Mouse (Mus musculus) heart, adult 11 months (tissue): ENCODE data around the gene Baiap2l2.

Experiments
- DNase-seq: peaks from one replicate; pipeline ENCODE4 v3.0.0; 2022

The Baiap2l2 gene

DNA sequence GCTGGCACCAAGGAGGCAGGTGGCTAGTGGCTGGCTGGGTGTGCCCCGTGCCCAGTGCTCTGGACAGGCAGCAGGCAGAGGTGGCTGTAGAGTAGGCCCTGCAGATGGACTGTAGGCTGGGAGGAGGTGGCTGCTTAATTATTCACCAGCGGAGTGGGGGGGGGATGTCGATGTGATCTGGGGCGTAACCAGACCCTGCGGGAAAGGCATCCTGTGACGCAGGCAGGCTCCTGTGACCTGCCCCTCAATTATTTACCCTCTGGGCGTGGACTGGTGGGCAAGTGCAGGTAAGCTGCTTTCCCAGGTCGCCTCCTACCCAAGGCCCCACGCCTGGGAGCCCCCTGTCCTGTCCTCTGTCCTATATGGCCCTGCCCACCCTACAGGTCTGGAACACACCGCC lies at the start of gene Baiap2l2:
Gene Baiap2l2 (minus strand): TSS at position 139 of the 400 bp plus-strand sequence.
- no peak for DNase-seq

DNA sequence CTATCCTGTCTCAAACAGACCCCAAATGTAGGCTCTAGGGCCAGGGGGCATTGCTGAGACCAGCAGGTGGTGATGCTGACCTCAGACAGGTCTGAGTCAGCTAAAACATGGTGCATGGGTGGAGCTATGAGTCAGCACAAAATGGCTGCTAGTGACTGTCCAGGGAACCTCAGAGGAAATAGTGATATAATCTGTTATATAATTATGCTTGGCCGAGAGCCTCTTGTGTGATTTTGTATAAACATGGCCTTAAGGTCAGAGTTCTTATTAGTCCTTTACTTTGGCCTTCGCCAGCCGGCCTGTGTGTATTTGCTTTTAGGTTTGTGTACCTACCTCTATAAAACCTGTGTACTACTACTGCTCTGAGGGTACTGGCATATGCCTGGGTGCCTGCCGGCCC lies 48.1 kb upstream of the Baiap2l2 start:
- peak; percentile 96 for DNase-seq

DNA sequence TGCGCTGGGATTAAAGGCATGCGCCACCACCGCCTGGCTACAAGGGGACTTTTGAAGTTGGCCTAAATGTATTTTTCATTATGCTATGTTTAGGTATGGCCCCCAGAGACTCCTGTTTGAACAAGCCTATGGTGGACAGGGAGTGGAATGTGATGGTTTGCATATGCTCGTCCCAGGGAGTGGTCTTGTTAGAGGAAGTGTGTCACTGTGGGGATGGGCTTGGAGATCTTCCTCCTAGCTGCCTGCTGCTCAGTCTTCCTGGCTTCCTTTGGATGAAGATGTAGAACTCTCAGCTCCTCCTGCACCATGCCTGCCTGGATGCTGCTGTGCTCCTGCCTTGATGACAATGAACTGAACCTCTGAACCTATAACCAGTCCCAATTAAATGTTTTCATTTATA lies 45.2 kb upstream of the Baiap2l2 start:
- no peak for DNase-seq

DNA sequence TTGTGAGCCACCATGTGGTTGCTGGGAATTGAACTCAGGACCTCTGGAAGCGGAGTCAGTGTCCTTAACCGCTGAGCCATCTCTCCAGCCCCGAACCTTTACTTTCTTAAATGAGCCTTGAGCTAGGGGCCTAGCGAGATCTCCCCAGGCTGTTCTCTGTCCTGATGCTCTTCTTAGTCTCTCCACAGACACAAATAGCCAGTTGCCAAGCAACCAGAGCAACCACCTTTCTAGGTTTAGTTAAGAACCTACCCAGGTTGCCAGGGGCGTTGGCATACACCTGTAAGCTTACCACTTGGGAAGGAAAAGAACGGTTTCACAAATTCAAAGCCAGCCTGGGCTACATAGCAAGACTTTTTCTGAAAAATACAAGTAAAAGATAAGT lies 44.6 kb upstream of the Baiap2l2 start:
- DNase-seq = no peak

DNA sequence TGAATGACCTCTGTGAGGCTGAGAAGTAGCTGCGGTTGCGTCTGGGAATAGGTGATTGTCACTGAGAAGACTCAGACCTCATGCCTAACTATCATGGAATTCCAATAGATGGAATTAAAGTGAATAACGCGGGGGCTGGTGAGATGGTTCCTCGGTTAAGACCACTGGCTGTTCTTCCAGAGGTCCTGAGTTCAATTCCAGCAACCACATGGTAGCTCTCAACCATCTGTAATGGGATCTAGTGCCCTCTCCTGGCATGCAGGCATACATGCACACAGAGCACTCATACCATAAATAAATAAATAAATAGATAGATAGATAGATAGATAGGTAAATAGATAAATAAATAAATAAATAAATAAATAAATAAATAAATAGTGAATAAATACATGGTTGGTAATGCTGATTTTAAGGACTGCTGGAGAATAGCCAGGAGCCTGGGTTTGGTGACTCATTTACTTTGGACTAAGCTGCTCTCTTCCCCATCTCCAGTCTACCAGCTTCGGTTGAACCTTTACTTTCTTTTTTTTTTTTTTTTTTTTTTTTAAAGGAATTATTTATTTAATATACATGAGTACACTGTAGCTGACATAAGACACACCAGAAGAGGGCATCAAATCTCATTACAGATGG lies 44.1 kb upstream of the Baiap2l2 start:
- DNase-seq = no peak

DNA sequence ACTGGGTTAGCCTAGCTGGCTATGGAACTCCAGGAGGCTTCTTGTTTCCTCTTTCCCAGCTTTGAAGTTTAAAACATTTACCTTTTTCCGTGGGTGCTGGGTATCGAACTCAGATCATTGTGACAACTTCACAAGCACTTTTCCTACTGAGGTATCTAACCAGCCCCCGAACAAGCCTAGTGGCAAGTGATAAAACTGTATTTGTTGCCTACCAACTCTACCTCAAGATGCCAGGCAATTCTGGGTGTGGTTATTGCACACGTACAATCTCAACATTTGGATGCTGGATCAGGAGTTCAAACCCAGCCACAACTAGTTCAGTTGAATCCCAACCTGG lies 43.6 kb upstream of the Baiap2l2 start:
- no peak for DNase-seq

DNA sequence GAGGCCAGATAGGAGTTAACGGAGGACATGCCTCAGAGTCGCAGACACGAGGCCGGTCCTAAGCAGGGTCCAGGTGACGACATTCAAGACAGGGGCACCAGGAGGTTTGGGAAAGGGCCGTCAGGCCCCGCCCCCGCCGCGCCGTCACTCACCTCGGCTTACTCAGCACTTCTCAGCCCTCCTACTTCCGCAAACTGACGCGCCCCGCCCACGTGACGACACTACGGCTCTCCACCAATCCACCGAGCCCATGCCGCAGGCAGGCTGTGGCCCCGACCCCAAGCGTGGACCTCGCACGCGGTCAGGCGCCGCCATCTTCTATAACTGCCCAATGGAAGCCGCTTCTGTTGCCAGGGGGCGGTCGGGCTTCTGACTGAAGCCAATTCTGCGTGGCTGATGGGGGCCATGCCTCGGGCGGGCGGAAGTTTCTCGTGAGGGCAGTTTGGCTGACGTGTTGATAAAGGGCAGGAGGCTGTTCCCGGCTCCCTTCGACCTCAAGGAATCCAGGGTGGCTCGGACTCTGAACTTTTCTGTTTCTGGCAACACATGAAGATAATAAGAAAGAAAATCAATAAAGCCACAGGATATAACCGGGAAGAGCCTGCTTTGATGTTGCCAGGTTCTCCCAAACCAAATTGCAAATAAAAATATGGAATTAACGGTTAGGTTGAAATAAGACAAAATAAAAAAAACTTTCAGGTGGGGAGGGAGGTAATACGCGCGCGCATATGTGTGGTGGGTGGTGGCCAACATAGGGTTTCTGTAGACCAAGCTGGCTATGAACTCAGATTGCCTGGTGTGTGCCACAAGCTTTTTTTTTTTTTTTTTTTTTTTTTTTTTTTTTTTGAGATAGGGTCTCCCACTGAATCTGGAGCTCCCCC lies 43.0 kb upstream of the Baiap2l2 start, which contains the start of gene Pla2g6:
Gene Pla2g6 (minus strand): TSS at position 333 of the 881 bp plus-strand sequence.
- peak; percentile 100 for DNase-seq

DNA sequence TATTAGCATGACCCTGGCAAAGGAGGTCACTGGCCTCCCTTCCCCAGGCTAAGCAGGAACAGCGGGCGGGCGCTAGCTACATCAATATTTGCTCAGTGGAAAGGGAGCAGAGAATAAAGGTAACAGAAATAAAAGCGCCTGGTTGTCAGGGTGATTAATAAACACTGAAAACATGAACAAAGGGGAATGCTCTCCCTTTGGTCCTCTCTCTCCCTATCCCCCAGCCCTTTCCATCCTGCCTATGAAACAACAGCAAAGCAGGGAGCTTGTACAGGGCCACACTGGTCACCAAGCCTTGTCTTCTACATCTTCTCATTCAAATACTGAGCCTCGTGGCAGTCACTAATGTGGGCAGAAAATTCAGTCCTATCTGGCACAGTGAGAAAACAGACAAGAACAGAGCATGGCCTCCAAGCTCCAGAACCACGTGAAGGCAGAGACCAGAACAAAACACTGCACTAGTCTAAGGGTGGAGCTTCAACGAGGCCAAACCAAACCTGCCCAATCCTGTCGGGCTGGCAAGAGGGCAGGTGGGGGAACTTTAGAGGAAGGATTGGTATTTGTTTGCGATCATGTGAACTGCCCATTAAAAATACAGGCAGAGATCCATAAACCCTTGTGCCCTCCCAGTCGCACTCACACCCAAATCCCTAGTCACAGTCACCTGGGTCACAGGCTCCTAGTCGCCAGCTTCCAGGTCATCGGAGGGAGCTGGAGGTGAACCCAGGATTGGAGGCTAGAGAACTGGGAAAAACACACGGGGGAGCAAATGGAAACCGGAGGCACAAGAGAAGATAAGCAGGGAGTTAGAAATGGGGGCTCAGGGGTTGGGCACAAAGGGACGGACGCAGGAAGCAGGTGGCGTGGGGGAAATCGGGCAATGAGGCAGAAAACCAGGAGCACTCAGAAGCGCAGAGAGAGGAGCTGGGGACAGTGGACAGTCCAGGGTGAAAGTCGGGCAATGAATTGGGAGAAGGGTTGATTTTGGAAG lies 41.9 kb upstream of the Baiap2l2 start:
- DNase-seq = peak; percentile 96

DNA sequence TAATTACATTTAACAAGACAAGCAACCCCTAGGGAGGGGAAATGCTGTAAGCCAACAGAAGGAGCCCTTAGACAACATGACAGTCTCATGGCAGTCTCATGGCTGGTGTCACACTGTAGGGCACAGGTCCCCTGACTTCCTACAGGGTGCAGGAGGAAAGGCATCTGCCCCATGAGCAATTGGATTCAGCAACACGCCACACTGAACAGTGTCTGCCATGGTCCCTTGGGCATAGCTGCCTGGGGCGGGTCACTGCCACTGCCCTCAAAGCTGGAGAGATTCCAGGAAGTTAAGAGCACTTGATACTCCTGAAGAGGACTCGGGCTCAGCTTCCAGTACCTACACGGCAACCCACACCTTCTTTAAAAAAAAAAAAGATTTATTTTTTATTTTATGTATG lies 40.9 kb upstream of the Baiap2l2 start:
- DNase-seq = no peak

DNA sequence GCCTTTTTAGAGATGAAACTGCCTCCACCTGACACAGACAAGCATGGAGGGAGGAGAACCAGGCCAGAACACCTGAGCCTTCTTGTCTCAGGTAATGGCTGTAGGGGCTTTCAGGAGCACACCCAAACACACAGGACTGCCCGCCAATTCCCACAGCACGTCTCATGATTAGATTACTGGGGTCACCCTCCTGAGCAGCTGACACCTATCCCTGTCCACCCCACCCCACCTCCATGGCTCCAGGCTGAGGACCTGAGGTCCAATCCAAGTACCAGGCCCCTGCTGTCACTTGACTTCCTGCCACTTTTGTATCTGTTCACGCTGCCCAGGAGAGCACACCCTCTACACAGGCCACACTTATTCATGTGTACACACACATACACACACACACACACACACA lies 40.4 kb upstream of the Baiap2l2 start:
- DNase-seq = peak; percentile 94

DNA sequence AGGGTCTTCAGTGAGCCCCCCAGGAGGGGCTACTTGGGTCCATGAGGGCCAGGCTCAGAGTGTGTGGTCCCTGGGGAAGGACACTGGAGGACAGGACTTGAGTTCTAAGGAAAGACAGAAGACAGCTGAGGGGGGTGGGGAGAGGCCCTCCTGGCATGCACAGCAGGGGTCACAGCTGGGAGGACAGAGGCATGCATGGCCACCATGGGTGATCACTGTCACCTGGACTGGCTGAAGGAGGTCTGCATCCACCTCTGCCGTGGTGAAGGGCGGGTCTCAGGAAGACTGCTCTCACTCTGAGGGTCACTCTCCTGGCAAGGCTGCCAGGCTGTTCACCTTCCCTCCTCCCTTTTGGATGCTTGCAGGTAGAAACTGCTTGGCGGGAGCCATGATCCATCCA lies 39.0 kb upstream of the Baiap2l2 start:
- peak; percentile 91 for DNase-seq

DNA sequence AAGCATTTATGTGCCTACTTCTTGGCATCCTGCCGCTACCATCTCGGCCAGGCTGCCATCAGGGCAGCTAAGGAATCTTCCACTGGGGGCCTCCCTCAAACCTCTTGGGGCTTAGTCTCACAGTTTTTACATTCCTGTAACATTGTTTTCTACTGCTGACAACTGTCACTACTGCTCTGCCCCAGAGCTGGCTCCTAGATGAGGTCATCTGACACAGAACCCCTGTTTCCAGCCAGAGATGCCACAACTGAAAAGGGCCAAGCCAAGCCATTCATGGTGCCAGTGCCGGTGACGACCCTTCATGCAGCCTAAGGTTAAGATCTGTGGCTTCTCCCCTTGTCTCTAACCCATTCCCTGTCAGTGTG lies 38.4 kb upstream of the Baiap2l2 start:
- peak; percentile 92 for DNase-seq

DNA sequence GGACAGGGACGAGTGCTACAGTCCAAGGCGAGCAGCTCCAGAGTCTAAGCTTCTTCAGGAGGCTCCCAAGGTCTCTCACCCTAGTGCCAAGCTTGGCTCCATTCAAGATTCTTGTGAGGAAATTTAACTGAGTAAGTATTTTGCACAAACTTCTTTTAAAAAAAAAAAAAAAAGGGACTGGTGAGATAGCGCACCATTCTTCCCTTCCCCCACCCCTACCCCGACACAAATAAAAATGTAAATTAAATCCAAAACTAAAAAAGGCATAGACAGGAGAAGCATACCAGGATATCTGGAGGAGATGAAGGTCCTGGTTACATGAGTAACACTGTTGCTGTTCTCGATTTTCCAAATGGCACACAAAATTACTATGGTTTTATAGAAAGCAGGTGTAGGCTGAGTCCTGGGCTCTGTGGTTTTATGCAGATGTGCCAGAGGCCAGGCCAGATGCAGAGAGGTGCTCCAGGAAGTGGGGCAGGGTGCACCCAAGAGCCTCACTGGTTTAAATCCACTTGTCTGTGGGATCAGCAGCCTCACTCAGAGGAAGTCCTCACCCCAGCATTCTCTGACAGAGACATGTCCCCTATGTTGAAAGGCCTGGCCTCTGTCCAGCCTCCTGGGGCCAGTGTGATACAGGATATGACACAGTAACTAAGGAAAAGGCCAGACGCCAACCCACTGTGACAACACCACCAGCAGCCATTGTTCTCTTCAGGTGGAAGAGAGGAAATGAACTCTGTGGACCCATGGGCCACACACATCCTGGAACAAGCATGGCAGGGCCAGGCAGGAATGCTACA lies 37.9 kb upstream of the Baiap2l2 start:
- DNase-seq = peak; percentile 99

DNA sequence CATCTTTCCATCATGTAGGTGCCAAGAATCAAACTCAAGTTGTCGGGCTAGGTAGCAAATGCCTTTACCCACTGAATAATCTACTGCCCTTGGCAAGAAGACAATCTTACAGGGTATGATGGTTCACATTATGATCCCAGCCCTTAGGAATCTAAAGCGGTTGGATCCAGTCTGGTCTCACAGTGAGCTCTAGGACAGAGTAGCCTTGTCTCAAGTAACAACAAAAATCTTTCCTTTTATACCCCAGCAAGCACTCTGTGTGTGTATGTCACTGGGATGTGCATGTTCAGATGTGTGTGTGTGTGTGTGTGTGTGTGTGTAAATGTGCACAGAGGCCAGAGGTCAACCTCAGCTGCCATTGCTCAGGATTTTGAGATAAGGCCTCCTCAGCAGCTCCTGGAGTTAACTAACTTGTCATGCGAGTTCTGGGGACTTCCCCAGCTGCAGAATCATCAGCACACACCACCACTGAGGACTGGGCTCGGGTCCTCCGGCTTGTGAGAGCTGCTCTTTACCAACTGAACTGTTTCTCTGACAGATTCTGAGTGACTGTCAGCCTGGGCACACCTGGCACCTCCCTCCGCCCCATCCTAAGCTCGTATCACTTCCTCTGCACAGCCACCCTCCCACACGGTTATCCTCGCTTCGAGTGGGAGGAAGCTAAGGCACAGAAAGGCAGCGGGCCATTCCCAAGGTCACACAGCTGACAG lies 37.1 kb upstream of the Baiap2l2 start:
- DNase-seq = no peak

DNA sequence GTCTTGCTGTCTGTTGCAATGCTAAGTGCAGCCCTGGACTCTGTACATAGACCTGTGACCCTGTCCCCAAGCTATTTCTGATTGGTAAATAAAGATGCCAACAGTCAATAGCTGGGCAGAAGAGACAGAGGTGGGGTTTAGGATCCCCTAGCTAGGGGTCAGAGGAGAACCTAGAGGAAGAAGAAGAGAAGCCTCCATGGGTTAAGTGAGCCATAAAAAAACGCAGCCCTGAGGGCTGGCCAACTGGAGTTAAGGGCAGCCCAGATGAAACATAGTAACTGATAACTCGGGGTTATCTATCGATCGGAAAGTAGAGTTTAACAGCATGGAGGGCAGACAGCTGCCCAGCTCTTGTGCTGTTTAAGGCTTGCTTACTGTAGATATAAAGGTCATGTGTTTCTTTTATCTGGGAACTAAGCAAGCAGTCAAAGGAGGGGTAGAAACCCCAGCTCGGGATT lies 36.4 kb upstream of the Baiap2l2 start:
- no peak for DNase-seq

DNA sequence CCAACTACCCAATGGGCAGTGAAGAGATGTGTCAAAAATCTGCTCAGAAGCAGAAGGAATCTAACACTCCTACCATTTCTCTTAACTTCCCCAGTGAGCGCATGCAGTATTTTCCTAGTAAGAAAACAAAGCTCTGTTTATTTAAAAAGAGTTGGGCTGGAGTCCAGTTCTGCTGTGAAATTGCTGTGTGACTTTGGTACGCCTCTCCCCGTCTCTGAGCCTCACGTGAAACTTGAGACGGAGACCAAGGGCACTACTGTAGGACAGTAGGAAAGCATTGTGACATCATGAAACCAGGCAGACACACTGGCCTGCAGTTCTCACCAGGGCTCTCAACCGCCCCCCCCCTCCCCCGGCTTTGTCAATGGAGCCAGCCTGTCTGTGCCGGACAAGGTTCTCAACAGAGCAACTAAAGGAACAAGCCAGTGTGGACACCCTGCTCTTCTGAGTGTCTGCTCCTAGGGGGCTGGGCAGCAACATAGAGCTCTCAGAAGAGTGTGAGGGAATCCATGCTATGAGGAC lies 28.6 kb upstream of the Baiap2l2 start:
- no peak for DNase-seq

DNA sequence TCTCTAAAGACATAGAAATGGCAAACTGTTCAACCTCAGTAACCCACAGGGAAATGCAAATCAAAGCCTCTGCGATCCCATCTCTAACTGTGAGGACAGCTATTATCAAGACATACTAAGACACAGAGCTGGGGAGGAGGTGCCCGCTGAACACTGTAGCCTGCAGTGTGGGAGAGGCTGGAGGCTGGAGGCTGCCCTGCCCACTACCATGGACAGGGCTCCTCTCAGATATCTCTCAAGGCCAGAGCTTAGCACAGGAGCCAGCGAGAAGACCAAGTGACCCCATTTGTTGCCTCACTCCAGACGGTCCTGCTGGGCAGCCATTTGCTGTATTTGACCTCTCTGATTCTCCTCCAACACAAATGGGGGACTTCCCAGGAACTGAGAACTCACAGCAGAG lies 22.5 kb upstream of the Baiap2l2 start:
- DNase-seq = no peak

DNA sequence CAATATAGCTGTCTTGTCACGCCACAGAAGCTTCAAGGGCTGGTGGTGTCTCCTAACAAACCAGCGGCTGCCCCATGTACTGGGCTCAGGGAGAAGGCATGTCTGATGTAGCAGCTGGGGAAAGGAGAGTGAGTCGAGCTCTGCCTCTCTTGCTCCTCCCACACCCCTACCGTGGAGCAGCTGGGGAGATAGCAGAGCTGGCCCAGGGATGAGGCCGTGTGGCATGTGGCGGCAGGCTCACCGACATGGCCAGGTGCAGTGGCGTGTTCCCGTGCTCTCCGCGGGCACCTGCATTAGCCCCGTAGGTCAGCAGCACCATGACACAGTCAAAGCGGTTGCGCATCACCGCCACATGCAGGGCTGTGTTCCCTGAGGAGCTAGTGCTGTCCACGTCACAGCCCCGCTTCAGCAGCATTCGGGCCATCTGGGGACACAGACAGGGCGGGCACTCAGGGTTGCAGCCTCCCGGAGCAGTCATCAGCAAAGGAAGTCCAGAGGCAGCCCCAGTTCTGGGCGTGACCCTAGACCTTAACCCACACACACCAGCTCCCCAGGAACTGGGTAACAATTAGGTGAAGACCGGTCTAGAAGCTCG lies 20.8 kb upstream of the Baiap2l2 start:
- peak; percentile 93 for DNase-seq

DNA sequence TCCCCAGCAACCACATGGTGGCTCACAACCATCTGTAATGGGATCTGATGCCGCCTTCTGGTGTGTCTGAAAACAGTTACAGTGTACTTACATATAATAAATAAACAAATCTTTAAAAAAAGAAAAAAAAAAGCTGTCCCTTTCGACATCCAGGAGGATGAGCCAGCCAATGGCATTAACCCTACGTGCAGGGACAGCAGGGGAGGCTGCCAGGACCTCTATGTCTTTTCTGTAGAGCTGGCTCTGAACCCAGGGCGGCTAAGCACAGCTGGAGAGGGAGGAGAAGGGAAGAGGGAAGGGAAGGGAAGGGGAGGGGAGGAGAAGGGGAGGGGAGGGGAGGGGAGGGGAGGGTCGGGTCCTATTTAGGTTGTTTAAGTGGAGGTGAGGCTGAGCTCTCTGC lies 19.5 kb upstream of the Baiap2l2 start:
- DNase-seq = no peak

DNA sequence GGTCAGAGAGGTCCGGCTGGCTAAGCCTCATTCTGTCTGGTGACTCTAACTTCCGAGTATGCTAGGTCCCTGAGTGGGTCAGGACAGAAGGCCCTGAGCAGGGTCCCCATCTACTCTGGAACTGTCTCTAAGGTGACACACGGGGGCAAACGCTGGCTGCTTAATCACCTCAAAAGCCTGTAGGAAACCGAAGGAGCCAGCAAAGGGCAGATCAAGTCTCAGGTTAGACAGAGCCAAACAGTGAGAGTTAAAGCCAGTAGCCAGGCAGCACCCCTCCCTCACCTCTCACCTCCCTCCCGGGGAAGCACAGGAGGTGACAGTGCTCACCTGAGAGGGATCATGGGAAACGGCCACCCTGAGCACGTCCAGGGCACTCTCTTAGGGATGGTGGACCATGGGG lies 18.4 kb upstream of the Baiap2l2 start:
- DNase-seq = no peak

DNA sequence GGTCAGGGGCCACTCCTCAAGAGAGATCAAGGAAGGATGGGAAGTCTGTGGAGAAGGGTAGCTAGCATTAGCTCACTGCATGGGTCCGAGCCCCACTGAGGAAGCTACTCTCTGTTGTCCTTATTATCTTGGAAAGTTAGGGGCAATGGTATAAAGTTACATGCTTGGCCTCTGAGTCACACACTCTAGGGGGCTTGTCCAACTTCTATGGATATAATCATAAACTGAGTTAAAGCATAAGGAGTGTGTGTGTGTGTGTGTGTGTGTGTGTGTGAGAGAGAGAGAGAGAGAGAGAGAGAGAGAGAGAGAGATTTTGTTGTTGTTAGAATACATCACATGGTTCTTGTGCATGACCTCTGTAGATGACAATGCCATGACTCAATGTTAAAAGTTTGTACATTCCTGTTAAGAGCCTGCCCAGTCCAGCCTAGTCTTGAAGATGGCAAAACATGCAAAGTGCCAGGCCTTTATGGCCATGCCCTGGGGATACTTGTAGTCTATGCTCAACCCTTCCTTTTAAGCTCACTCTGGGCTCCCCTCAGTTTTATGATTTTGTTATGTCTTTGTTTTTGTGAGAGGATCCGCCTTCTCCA lies 14.3 kb upstream of the Baiap2l2 start:
- no peak for DNase-seq
